Mouse (Mus musculus) T-helper 1 cell (primary cell): ENCODE results near the gene Tex44.

Source experiments
- in situ Hi-C: fragments of 300-600 bp; cut with MboI, MseI; formaldehyde crosslinking; loops from one replicate; pipeline ENCODE4 v1.15.1; 2025; ENCODE audit warnings: high pct_unique_total_duplicates

Tex44 gene

DNA sequence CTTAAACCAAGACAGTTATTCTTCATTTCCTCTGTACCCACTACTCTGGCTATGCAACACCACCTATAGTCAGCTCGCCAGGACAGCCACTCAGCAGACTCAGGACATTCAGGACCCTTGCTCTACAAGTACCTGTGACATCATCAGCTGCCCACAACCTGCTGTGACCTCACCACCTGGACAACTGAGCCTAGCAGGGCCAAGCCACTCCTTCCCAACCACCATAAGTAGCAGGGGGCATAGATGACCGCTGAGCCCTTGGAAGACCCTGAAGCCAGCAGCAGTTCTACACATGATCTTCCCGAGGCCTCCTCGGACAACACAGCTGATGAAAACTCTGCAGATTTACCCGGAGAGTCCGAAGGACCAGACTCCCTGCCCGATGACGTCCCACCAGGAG is at the start of gene Tex44, which contains the start of gene Nmur1:
Tex44 (plus strand) TSS at position 202 of the 400 bp plus-strand sequence.
Nmur1 (minus strand) TSS at position 101 of the 400 bp plus-strand sequence.
- in situ Hi-C loops: no loop called here

DNA sequence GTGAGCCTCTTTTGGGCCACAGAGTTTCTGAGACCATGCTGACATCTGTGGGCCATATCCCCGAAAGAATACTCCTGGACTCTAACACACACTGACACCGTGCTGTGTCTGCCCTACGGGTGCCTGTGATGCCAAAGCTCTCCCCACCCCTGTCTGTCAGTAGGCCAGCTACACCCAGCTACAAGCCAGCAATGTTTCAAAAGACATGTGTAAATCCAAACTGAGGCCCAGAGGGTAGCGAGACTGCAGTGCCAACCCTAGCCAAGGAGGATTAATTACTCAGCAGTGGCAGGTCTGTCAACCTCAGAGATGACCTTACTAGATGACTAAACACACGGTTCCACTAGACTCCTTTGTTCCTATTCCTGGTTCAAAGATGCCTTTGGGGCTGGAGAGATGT is 49.8 kb upstream of the Tex44 start:
- in situ Hi-C loops: no loop called here

DNA sequence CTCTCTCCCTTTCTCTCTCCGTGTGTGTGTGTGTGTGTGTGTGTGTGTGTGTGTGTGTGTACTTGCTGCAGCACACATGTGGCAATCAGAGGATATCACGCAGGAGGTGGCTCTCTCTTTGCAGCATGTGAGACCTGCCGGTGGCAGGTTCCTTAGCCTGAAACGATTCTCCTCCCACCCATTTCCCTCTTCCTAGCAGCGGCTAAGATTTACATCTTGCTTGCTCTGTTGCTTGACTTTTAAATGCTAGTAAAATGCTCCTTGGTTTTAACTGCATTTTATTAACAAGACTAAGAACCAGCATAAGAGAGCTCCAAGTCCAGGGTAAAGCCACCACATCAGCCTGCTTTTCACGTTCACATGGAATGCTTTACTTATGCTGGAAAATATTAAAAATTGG is 47.5 kb upstream of the Tex44 start:
- in situ Hi-C loops: no loop called here

DNA sequence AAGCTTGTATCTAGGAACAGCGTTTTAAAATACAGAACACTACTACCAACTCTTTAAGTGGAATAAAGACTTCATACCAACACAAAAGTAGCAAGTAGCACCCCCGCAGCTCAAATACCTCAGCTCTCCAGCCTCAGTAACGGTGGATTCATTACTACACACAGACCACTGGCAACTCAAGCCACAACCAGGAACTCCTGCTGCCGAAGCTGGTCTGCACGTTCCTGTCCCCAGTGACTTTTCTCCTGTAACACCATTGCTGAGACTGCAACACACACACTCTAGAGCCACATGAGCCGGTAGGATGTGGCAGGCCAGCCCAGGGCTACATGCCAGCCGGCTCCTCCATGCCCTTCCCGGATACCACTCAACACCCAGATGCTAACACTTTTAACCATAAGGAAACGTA is 47.0 kb upstream of the Tex44 start:
- in situ Hi-C loops: no loop called here

DNA sequence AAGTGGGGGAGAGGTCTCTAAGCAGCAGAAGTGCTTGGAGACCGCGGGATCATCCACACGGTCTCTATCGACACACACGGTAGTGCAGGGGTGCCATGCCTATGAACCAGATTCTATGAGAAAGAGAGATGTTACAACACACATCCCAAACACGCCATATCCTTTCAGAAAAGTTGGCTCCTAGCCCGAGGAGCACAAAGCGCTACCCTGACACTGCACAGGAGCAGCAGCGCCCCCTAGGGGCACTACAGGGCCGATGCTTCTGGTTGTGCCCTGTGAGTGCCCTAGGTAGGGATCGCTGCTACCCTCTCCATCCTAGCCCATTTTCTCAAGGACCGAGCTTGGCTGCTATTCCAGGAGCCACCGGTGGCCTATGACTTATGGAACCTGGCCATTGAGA is 45.1 kb upstream of the Tex44 start:
- in situ Hi-C loops: no loop called here

DNA sequence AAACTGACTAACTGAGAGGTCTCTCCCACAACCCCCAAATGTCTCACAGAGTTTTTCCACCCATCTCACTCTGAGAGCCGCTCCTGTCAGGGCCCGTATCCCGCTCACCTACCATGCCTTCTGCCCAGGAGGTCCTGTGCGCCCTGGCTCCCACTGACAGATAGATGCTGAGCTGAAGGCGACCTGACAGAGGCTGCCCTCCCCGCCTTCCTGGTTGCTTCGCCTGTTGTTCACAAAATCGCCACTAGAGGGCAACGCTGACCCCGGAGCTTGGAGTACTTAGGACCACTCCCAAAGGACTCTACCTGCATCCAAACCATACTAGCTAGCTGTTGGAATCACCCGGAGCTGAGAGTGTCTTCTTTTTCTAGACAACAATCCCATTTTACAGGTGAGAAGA is 36.9 kb upstream of the Tex44 start:
- in situ Hi-C loops: no loop called here

DNA sequence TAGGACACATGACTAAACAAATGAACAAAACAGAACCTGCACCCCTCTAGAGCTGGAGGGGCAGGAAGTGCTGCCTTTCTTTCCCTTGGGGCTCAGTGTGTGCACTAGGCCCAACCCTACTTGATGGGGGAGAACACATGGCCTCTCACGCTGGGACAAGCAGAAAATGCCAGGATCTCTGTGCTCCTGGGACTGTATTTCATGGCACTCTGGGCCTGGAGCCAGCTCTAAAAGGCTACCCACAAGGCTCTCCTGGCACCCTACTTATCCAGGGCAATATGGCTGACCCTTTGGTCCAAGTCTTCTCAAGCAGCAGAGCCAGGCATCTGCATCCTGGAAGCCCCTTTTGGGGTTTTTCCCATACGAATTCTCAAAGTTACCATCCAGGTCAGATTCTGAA is 34.7 kb upstream of the Tex44 start:
- in situ Hi-C loops: no loop called here

DNA sequence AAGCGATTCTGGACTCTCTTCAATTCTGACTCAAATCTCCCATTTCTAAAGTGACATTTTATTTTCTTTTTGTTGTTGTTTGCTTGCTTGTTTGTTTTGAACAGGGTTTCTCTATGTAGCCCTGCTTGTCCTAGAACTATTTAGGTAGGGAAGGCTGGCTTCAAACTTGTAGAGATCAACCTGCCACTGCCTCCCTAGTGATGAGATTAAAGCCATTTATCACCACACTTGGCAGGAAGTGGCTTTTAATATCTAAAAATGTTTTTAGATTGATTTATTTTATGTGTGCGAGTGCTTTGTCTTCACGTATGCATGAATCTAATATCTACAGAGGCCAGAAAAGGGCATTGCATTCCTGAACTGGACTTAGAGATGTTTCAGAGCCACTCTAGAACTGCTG is 32.9 kb upstream of the Tex44 start:
- in situ Hi-C loops: no loop called here

DNA sequence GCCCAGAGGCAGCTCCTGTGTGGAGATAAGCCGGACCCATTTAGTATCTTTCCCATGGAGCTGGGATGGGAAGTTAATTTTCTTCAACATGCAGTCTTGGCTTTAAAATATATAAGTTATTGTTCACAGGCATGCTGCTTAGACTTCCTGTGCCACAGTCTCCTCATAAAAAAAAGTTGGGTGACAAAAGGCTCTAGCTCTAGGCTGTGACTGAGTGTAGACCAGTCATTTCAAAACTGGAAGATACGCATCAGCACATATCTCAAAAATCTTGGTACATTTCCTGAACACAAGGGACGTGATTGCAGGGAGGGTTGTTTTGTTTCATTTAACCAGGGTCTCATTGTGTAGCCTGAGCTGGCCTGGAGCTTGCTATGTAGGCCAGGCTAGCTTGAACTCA is 31.9 kb upstream of the Tex44 start:
- in situ Hi-C loops: no loop called here

DNA sequence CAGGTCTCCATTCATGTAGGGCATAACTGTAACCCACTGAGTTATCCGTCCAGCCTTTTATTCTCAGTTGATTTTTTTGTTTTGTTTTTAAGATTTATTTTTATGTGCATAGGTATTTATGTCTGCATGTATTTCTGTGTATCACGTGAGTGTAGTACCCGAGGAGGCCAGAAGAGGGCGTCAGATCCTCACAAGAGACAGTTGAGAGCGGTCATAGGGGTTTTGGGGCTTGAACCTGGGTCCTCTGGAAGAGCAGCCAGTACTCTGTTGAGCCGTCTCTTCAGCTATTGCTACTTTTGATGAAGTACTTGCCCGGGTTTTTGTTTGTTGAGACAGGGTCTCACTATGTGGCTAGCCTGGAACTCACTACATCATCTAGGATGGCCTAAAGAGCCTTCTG is 30.2 kb upstream of the Tex44 start:
- in situ Hi-C loops: no loop called here

DNA sequence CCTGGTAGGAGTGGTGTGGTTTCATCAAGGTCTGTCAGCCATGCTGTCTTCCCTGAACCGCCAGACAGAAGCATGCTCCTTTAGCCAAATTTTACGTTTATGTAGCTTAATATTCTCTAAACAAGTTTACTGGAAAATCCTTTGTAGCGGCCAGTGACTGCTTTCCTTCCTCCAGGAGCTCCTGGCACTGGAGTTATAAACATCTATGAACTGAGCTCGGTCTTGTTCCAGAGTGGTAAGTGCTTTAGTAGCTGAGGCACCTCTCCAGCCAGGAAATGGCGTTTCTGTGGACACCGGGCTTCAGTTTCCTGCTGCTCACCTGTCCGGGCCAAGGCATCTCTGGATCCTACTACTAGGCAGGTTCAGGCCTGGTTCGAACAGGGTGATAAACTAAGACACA is 28.5 kb upstream of the Tex44 start:
- in situ Hi-C loops: no loop called here

DNA sequence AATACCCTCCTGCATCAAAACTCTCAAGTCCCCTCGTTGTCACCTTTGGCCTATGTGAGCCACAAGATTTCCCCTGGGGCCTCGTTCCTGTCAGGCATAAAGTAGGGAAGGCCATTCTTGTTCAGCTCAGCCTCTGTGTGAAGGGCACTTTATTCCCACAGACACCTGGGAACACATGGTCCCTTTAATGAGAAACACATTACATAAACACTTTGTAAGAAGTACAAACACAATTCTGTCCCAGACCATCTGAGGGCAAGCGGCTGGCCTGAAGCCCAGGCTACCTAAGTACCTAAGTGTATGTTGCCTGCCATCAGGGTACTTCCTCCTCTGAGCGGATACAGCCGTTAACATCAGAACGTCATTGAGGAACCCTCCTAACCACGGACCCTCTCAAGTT is 27.9 kb upstream of the Tex44 start:
- in situ Hi-C loops: no loop called here

DNA sequence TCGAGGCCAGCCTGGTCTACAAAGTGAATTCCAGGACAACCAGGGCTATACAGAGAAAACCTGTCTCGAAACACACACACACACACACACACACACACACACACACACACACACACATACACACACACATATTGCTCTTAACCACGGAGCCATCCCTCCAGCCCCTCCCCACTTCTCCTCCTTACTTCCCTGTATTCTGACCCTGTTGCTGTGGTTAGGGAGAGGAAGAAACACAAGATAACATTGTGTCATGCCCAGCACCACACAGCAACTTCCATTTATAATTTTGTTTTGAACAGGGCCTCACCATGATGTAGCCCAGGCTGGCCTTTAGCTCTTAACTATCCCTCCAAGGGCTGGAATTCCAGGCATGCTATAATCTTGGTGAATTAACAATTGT is 26.8 kb upstream of the Tex44 start:
- in situ Hi-C loops: no loop called here

DNA sequence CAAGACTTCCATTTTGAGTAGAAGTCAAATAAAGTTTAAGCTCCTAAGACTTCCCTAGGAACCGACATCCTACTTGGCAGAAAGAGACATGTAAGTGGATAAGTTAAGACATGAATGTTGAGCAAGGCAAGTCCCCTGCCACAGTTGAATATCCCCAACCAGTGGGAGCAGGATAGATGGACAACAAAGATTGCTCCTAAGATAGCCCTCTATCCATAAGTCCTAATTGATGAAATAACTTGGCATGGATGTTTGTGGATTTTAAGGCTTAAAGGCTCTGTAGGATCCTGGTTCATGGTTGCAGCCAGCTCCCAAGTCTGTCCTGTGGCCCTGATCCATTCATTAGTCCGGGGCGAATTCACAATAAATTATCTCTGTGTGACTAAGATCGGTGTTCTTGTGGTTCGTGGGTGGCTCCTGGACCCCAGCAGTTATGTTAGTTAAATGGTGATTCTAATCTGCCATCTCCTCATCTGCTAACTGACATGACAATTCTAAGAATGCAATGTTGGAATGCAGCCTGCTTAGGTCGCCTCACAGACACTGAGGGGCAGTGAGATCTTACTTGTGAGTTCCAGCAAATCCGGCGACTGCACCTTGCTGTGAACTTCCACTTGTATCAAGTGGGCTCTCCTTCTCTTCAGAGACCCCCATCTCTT is 25.9 kb upstream of the Tex44 start:
- in situ Hi-C loops: no loop called here

DNA sequence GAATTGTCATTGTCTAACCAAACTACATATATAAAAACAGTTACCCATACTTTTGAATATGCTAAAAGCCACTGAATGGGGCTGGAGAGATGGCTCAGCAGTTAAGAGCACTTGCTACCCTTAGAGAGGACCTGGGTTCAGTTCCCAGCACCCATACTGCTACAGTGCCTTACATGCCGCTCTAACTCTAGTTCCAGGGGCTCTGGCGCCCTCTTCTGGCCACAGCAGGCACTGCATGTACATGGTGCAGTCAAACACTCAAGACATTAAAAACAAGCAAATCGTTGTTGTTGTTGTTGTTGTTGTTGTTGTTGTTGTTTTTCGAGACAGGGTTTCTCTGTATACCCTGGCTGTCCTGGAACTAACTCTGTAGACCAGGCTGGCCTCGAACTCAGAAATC is 21.3 kb upstream of the Tex44 start:
- in situ Hi-C loops: no loop called here

DNA sequence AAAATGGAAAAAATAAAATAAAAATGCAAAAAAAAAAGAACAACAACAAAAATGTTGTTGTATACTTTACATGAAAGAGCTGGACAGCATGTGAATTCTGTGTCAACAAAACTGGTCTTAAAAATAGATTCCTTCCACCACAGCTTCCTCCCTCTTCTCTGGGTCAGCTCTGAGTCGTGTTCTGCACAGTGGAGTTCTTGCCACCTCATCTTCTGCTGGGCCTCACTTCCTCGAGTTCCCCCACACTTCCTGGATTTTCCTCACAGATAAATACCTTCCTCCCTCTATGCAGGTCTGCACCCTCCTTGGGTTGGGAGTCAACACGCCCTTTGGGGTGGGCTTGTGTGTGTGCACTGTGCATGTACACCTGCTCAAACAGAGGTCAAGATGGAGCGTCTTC is 19.8 kb upstream of the Tex44 start:
- in situ Hi-C loops: no loop called here

DNA sequence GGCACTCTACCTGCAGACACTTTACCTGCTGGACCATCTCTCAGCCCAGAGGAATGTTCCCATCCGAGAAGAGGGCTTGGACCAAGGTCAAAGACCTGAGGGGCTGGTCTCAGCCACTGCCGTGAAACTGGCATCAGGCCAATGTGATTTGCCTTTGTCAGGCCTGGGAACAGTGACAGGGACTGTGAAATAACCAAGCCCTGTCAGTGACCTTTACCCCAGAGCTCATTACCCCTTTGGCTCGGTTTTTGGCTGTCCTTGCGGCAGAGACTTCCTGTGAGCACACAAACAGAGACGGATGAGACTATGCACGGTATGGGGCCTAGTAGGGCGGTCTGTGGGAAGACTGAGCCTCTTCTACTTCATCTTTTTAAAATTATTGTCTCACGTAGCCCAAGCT is 19.2 kb upstream of the Tex44 start:
- in situ Hi-C loops: no loop called here

DNA sequence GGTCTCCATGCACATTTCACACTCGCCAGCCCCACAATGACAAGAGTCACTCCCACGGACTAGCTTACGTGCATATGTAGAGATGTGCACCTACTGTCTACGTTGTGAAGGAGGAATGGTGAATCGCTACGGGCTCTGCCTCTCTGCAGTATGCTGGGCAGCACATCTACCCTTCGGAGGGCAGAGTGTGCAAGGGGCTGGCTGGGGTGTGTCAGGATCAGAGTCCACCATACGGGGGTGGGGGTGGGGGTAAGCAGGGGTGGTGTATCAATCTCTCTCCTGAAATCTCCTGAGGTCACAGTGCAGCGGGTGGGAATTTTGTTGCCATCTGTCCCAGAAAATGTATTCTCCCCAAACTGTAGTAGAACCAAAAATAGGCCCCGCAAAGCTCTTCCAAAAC is 17.6 kb upstream of the Tex44 start:
- in situ Hi-C loops: no loop called here

DNA sequence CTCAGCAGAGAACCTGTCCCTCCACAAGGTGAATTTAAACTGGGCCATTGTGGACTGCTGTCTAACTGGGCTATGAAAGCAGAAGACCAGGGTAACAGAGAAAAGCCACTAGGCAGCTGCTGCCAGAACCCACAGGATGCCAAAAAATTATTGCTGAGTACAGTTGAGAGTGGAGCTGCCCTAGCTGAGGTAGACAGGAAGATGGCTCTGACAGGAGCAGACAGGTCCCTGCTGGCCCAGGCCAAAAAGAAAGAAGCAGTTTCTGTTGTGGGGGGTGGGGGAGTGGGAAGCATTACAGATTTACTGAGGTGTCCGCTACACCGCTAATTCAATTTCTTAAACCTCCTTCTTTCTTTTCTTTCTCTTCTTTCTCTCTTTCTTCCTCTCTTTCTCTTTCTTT is 16.7 kb upstream of the Tex44 start:
- in situ Hi-C loops: no loop called here

DNA sequence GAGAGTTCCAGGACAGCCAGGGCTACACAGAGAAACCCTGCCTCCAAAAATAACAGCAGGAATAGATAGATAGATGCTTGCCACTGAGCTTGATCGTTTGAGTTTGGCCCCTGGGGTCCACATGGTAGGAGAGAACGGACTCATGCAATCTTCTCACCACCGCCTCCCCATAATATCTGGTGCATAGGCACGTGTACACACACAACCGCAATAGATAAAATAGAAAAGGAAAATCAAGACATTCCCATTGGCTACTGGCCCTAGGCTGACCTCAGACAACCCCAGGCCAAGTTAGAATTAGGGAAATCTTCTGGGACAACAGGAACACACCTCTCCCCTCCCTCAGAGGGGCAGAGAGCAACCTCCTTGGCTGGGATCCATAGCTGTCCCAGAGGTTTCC is 11.4 kb upstream of the Tex44 start:
- in situ Hi-C loops: no loop called here

DNA sequence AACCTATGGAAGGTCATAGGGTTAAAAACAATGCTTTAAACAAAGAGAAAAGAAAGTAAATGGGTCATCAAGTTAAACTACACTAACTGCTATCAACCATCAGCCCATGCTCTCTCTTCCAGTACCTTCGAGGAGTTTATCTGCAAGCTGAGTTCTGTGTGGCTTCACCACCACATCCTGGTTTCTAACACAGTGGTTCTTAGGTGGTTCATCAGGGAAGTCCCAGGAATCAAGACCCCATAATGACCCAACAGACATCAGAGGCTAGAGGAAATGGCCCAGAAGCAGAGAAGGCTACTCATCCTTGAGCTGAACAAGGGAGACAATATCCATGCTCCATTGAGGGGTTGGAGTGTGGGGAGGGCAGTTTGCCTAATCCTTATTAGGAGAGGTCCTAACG is 11.0 kb upstream of the Tex44 start:
- in situ Hi-C loops: no loop called here

DNA sequence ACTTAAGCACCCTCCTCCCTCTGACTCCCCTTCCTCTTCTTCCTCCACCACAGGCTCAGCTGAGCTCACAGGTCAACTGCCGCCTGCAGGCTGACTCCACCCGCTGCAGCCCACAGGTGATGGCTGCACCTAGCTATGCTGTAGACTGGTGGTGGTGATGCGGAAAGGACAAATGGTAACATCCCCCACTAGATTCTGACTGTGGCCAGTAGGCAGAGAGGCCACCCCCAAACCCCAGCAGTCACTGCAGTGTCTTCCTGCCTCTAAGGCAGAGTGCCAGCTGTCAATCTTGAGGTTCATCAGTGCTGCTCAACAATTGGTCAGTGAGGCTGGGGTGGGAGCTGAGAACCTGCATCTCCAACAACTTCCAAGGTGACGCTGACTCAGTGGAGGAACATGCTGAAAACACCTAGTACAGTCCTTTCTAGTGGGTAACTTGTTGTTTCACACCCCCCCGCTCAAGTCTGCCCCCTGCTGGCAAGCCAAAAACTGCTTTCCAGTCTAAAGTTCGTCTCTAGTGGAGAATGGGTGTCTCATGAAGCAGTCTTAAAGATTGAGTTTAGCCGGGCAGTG is 10.4 kb upstream of the Tex44 start:
- in situ Hi-C loops: no loop called here

DNA sequence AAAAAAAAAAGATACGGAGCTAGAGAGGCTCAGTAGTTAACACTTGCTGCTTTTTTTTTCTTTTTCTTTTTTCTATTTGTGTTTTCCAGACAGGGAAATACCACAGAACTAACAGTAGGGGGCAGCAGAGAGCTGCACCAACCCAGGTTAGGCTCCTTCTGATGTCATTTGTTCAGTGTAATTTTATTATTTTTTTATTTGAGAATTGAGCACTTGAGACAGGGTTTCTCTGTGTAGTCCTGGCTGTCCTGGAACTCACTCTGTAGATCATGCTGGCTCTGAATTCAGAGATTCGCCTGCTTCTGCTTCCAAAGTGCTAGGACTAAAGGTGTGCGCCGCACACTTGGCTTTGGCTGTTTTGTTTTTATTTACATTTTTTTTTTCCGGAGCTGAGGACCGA is 9.8 kb upstream of the Tex44 start:
- in situ Hi-C loops: no loop called here

DNA sequence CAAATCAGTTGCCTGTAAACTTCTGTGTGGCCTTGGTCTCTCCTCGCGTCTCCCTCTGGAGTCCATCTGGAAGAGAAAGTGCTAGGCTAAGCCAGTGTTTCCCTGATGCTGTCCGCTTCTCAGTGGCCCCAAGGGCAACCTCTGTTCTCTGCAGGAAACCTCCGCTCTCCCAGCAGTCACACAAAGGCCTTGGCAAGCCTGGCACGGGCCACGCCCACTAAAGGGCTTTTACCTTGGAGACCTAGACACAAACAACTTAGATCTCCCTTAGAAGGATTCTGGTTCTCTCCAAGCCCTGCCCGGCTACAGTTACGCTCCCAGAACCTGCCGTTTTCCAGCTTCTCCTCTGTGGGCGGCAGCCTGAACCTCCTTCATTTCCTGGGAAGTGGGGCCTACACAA is 5.1 kb upstream of the Tex44 start:
- in situ Hi-C loops: no loop called here
